Mouse (Mus musculus) CH12.LX (cell line): Measurements from ENCODE around the gene Lpin2.

Experiments used
- CTCF ChIP-seq, 2 experiments: IDR thresholded peaks in 1 of 2; conservative IDR thresholded peaks in 1 of 2; 2 replicates each; pipeline ENCODE4 v1.5.1; 2011 to 2012; ENCODE audit warnings: low read depth in 2 of 2, low read length in 2 of 2, improper control_type of control experiment in 1 of 2, inconsistent platforms in 1 of 2, mild to moderate bottlenecking in 1 of 2, moderate library complexity in 1 of 2
- POLR2A ChIP-seq: IDR thresholded peaks from 2 replicates; pipeline ENCODE4 v1.6.1; 2011; ENCODE audit warnings: low read depth, mild to moderate bottlenecking, improper control_type of control experiment, low read length

- TF ChIP-seq POLR2A: no peak
- no peak for TF ChIP-seq CTCF (conservative IDR thresholded peaks at IDR 0.05 in 1 of 2, IDR thresholded peaks at IDR 0.05 in 1 of 2; ENCODE audit: low read depth in 2 of 2, low read length in 2 of 2)
Observed at GRCm38 (mm10) chr17:71245133-71245532, 62.8 kb downstream of the Lpin2 start.
